ENCODE assay signal across 19 mouse cellular contexts in the genomic region with DNA sequence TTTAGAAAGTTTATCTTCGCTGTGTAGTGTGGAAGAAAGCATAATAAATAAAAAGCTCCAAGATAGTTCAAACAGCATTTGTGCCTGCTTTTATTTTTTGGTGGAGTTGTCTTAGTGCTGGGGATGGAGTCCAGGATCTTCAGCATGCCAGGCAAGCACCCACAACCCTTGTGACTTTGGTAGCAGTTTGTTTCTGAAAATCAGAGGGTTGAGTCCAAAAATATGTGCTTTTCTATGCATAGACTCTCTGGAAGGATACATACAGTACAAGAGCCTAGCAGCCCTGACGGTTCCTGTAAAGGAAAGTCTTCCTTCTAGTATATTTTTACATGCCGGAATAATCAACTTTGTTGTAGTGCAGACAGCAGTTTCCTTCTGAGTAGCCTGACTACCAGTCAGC. TPM values are rescaled to one million over a fixed set of nuclear protein-coding genes. Genes with fewer than 3 reads are reported as not detected.
"Had no signal": no experiment of that assay in that cellular context is flagged by ENCODE, and none has a peak within 500 bp of the region (broad histone marks: within the 10 kb centered on the region; RNA-seq: fewer than 3 reads in every experiment).

No protein-coding gene starts in this region.

- ATAC-seq: liver, embryonic 12.5 days; liver, postnatal 0 days; lung, postnatal 0 days; midbrain, embryonic 13.5 days; midbrain, embryonic 15.5 days; midbrain, embryonic 16.5 days had no signal

- DNase-seq: left cerebral cortex, postnatal 4 days; liver; liver, embryonic 13.5 days; liver, postnatal 0 days; lung, adult 18-20 months; lung, adult 2 months; lung, embryonic 14.5 days; lung, postnatal 10 days; lung, postnatal 14 days; lung, postnatal 36 days; lung, postnatal 4 days; midbrain, embryonic 14.5 days had no signal

RNA-seq across cellular contexts. Expression of gene Rwdd2a, which starts 21.1 kb away (rescaled TPM):
- total RNA-seq: liver, adult 2 months; megakaryocyte-erythroid progenitor cell, adult 5-6 weeks had no signal
- polyA plus RNA-seq: liver, adult 2 months had no signal
